Mouse (Mus musculus): ENCODE measurements at regions not wholly inside any gene's neighbourhood (a gene's known extent, or its start where the extent isn't known, plus 50 kb on each side); places are given as distances from the start of the nearest gene placed in this dataset.

DNA sequence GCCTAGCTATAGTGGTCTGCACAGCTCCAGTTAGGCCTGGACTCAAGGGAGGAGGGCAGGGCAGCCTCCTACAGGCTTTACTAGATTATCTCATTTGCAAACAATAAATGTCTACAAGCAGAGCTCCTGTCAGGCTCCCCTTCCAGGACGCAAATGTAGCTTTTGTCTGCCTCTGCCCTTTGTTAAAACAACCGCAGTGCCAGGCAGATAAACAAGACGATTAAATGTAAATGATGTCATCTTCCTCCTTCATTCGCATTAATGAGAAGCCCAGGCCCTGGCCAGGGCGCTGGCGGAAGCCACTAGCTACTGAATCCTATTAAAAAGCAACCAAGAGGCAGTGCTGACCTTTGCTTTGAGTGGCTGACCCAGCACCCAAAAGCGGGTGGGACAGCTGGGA lies 130.6 kb downstream of the Kif26a start:
- TF ChIP-seq POLR2A (IDR thresholded peaks at IDR 0.05; ENCODE audit: borderline replicate concordance, insufficient read depth, low read length) = no peak
- TF ChIP-seq CTCF (IDR thresholded peaks at IDR 0.05; ENCODE audit: borderline replicate concordance, insufficient read depth, low read depth, low read length) = no peak
